Mouse (Mus musculus) kidney, embryonic 14.5 days (tissue): ENCODE measurements around the gene Zbtb48. TPM values are rescaled to one million over a fixed set of nuclear protein-coding genes. Genes with fewer than 3 reads are reported as not detected.

Experiments
- ATAC-seq: fragments of 200-750 bp; cut with Nextera tagmentation; 2 replicates; pipeline ENCODE4 v1.8.0; 2017; ENCODE audit warnings: moderate number of reproducible peaks, mild to moderate bottlenecking, moderate TSS enrichment, moderate library complexity; ENCODE audit not compliant: low FRiP score, low TSS enrichment
- H3K27ac ChIP-seq: fragments of 300-500 bp; sonication (generic); 2 replicates; pipeline ENCODE4 v1.5.1; 2014; ENCODE audit warnings: low read depth, mild to moderate bottlenecking, low read length, moderate library complexity, mixed read lengths
- H3K27me3 ChIP-seq: fragments of 300-500 bp; sonication (generic); 2 replicates; pipeline ENCODE4 v1.6.1; 2014; ENCODE audit warnings: mild to moderate bottlenecking, low read length; ENCODE audit not compliant: control insufficient read depth, insufficient read depth
- H3K36me3 ChIP-seq: fragments of 300-500 bp; sonication (generic); 2 replicates; pipeline ENCODE4 v1.6.1; 2014; ENCODE audit warnings: low read length, mixed read lengths; ENCODE audit not compliant: control insufficient read depth, insufficient read depth
- H3K4me1 ChIP-seq: fragments of 300-500 bp; sonication (generic); 2 replicates; pipeline ENCODE4 v1.6.1; 2014; ENCODE audit warnings: low read length, mixed read lengths; ENCODE audit not compliant: control insufficient read depth, insufficient read depth
- H3K4me2 ChIP-seq: fragments of 300-500 bp; sonication (generic); replicated peaks from 2 replicates; pipeline ENCODE4 v1.6.1; 2014; ENCODE audit warnings: low read depth, mild to moderate bottlenecking, low read length
- H3K4me3 ChIP-seq: fragments of 300-500 bp; sonication (generic); 2 replicates; pipeline ENCODE4 v1.5.1; 2014; ENCODE audit warnings: mild to moderate bottlenecking, low read length
- H3K9ac ChIP-seq: fragments of 300-500 bp; sonication (generic); 2 replicates; pipeline ENCODE4 v1.6.1; 2014; ENCODE audit warnings: low read depth, mild to moderate bottlenecking, low read length, moderate library complexity
- H3K9me3 ChIP-seq: fragments of 300-500 bp; sonication (generic); 2 replicates; pipeline ENCODE4 v1.6.1; 2016; ENCODE audit warnings: low read length; ENCODE audit not compliant: control insufficient read depth
- WGBS: fragments of 180-500 bp; shearing (Covaris S2); extraction: QIAGEN DNeasy Blood & Tissue Kit; methylation state at CpG from one replicate; pipeline ENCODE4 v1.1.7; 2014; 5-methylcytosine and 5-hydroxymethylcytosine counted together
- polyA plus RNA-seq: library from polyadenylated mRNA; unstranded; fragments of >200 nt; fragmentation: Nextera tagmentation; extraction: Ambion mirVana; gene quantifications from 2 replicates; pipeline ENCODE4 v1.2.1, GENCODE M21; 2014

Zbtb48 gene
- polyA plus RNA-seq, 1 experiment from 2014 or later: 19.0 TPM

DNA sequence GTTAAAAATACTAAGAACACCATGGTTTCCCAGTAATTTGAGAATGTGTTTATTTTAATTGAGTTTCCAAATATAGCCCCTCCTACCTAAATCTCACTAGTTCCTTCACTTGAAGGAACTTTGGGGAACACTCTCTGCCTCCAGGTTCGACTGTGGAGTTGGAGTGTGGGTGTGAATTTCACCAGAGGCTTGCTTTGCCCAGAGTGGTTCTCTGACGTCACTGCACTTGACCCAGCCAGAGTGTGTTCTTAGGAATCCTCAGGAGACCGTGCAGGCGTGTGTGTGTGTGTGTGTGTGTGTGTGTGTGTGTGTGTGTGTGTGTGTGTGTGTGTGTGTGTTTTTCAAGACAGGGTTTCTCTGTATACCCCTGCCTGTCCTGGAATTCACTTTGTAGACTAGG, 26.6 kb downstream of the Zbtb48 start:
- no peaks in the 10 kb centered on the region for H3K27me3 ChIP-seq
- ATAC-seq: no peak
- no peaks in the 10 kb centered on the region for H3K36me3 ChIP-seq
- no peak overlapping the region for H3K27ac ChIP-seq
- H3K4me2 ChIP-seq: no peak overlapping the region
- H3K9ac ChIP-seq: no peak overlapping the region
- 17% methylated on average over 4 of the region's 4 CpGs for WGBS
- no peak overlapping the region for H3K4me3 ChIP-seq
- peaks cover 11% of the 10 kb centered on the region; the same call in 1 of the 2 replicates for H3K4me1 ChIP-seq
- no peaks in the 10 kb centered on the region for H3K9me3 ChIP-seq

GRCm38 (mm10) chr4:151999481-151999880, 28.0 kb downstream of the Zbtb48 start:
- Histone ChIP-seq H3K27ac (no peak overlapping the region), H3K4me1 (peaks cover 11% of the 10 kb centered on the region; the same call in 1 of the 2 replicates), H3K27me3 (no peaks in the 10 kb centered on the region), H3K4me2 (no peak overlapping the region), H3K9me3 (no peaks in the 10 kb centered on the region), H3K36me3 (no peaks in the 10 kb centered on the region), H3K4me3 (no peak overlapping the region), H3K9ac (no peak overlapping the region)
- no peak for ATAC-seq
- WGBS: 55% methylated on average over 3 of the region's 3 CpGs

DNA sequence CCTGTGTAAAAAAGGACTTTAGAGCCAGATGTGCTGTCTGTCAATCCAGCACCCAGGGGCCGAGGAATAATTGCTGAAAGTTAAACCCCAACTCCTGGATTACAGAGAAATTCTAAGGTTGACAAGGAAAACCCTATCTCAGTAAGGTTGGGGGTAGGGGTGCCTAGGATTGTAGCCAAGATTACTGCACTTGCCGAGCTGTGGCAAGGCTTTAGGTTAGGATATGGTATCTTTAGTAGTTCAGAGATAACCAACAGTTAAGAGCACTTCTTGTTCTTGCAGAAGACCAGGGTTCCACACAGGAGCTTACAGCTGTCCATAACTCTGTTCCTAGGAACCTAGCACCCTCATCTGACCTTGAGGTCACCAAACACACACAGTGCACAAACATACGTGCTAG, 29.8 kb downstream of the Zbtb48 start:
- no peak overlapping the region for H3K27ac ChIP-seq
- peak overlapping the region; percentile 96; the same call in 1 of the 2 replicates for H3K9ac ChIP-seq
- peaks cover 21% of the 10 kb centered on the region for H3K4me1 ChIP-seq
- H3K36me3 ChIP-seq: peaks cover 6% of the 10 kb centered on the region; the same call in 1 of the 2 replicates
- H3K4me2 ChIP-seq: peak overlapping the region; percentile 70; the same call in 1 of the 2 replicates
- no peaks in the 10 kb centered on the region for H3K27me3 ChIP-seq
- WGBS: 68% methylated on average over 3 of the region's 3 CpGs
- H3K4me3 ChIP-seq: peak overlapping the region; percentile 99; the same call in 1 of the 2 replicates
- no peak for ATAC-seq
- no peaks in the 10 kb centered on the region for H3K9me3 ChIP-seq

DNA sequence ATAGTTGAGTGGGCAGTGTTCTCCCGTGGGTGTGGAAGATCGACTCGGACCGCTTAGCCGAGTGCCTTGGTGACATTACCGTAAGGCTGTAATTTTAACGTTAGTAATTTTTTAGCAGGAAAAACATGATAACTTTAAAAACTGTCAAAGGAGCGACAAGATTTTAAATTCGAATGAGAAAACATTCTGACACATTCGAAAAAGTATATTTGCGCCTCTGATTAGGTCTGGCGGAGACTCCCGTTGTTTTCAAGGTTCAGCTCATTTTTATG, 30.6 kb downstream of the Zbtb48 start:
- peaks cover 14% of the 10 kb centered on the region for H3K36me3 ChIP-seq
- H3K4me2 ChIP-seq: peak overlapping the region; percentile 70
- H3K27ac ChIP-seq: peak overlapping the region; percentile 82
- peaks cover 21% of the 10 kb centered on the region for H3K4me1 ChIP-seq
- peak overlapping the region; percentile 99 for H3K4me3 ChIP-seq
- H3K9me3 ChIP-seq: no peaks in the 10 kb centered on the region
- 3% methylated on average over 13 of the region's 13 CpGs for WGBS
- H3K27me3 ChIP-seq: no peaks in the 10 kb centered on the region
- ATAC-seq: no peak
- peak overlapping the region; percentile 96 for H3K9ac ChIP-seq

GRCm38 (mm10) chr4:151996173-151996950, 31.1 kb downstream of the Zbtb48 start, which contains the start of gene Phf13:
Gene Phf13, minus strand, starts transcription at chr4:151996258.
- peak within 1 kb of the TSS; percentile 96 for H3K9ac ChIP-seq
- WGBS: under 1% methylated on average over 92 of the region's 94 CpGs

DNA sequence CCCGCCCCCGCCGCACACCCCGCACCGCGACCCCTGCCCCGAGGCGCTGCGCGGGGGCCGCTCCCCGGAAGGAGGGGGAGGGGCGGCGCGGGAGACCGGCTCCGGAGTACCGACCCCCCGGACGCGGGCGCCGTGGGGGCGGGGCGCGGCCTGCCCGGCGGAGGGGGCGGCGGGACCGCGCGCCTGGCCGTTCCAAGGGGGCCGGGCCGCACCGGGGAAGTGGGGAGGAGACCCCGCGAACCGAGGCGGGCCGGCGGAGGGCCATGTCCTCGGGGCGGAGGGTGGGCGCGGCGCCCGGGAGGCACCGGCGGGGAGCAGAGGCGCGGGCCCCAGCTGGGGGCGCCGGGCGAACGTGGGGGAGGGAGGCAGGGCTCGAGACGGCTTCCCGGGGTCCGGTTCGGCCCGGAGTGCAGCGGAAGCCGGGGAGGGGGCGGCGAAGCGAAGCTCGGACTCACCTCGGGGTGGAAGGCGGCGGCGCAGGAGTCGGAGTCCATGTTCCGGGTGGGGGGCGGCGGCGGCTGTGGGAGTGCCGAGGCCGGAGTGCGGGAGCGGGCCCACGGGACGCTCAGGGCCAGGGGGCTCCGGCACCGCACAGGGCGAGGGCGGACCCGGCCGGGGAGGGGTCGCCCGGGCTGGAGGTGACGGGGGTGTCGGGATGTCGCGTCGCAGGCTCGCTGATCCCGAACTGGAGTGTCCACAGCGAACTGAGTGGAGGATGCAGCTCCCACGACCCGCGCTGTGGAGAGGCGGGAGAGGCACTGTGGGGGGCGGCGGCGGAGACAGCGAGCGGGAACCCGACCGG, 31.9 kb downstream of the Zbtb48 start:
- Histone ChIP-seq H3K36me3 (peaks cover 27% of the 10 kb centered on the region), H3K27me3 (no peaks in the 10 kb centered on the region), H3K4me1 (peaks cover 18% of the 10 kb centered on the region), H3K27ac (peak overlapping the region; percentile 93), H3K4me2 (peak overlapping the region; percentile 87), H3K9me3 (no peaks in the 10 kb centered on the region), H3K4me3 (peak overlapping the region; percentile 99), H3K9ac (peak overlapping the region; percentile 96)
- peak; percentile 56; the same call in 1 of the 2 replicates for ATAC-seq
- under 1% methylated on average over 85 of the region's 111 CpGs for WGBS

More at GRCm38 (mm10) chr4:151996173-151996950, 31.1 kb downstream of the Zbtb48 start, which contains the start of gene Phf13:
- H3K36me3 ChIP-seq: peaks cover 19% of the 10 kb centered on the region
- H3K4me1 ChIP-seq: peaks cover 21% of the 10 kb centered on the region
- peak within 1 kb of the TSS; percentile 99 for H3K4me3 ChIP-seq
- H3K9me3 ChIP-seq: no peaks in the 10 kb centered on the region
- peak within 1 kb of the TSS; percentile 87 for H3K4me2 ChIP-seq
- H3K27me3 ChIP-seq: no peaks in the 10 kb centered on the region
- peak; percentile 96 for ATAC-seq
- H3K27ac ChIP-seq: peak within 1 kb of the TSS; percentile 93

DNA sequence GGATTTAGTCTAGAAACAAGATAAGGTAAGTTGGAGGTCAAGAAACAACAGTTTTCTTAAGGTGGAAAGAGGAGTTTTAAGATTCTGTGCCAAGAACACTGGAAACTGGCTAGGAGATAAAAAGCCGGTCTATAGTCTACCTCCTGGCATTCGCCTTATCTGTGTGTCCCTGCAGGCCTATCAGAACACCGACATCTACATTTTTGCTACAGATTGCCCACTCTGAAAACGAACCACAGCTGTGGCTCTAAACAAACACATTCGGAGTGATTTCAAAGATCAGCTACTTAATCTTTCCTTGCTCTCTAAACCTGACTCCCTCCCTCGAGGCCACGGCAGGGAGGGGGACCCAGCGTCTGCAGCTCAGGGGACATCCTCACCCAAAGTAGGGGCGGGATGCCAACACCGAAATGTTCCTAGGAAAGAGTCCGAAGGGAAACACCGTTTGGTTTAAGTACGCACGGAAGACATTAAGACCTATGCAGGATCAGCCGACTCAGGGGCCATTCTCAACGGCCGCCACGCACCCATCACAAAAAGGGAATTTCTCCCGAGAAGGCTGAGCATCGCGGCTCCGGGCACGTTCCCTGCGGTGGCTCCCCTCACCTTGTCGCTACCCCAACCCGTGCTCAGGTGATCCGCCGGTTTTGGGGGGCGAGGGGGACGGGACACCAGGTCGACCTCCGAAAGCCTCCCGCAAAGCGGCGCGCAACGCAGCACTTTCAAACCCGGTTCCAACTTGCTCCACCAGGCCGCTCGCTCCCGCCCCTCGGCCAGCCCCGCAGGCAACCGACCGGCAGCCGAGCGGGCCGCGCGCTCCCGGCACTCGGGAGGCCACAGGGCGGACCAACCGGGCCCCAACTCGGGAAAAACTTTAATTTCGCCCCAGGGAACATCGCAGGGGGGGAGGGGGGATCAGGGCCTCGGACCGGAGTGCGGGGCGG, 33.0 kb downstream of the Zbtb48 start:
- Histone ChIP-seq H3K9me3 (no peaks in the 10 kb centered on the region), H3K36me3 (peaks cover 36% of the 10 kb centered on the region), H3K4me2 (peak overlapping the region; percentile 87), H3K4me3 (peak overlapping the region; percentile 99), H3K27me3 (no peaks in the 10 kb centered on the region), H3K9ac (peak overlapping the region; percentile 96), H3K4me1 (peaks cover 18% of the 10 kb centered on the region), H3K27ac (peak overlapping the region; percentile 93)
- no peak for ATAC-seq
- 2% methylated on average over 54 of the region's 61 CpGs for WGBS

GRCm38 (mm10) chr4:151993035-151993434, 34.4 kb downstream of the Zbtb48 start:
- Histone ChIP-seq H3K9ac (0 out of 2 replicates have a peak overlapping the region, but pooled peaks have one; percentile 31), H3K4me2 (peak overlapping the region; percentile 87; the same call in 1 of the 2 replicates)
- ATAC-seq: no peak

More at GRCm38 (mm10) chr4:151993035-151993434, 34.4 kb downstream of the Zbtb48 start:
- no peaks in the 10 kb centered on the region for H3K27me3 ChIP-seq
- peaks cover 26% of the 10 kb centered on the region for H3K4me1 ChIP-seq
- H3K9me3 ChIP-seq: no peaks in the 10 kb centered on the region
- H3K36me3 ChIP-seq: peaks cover 40% of the 10 kb centered on the region
- WGBS: 90% methylated on average over 6 of the region's 6 CpGs
- H3K27ac ChIP-seq: no peak overlapping the region
- H3K4me3 ChIP-seq: peak overlapping the region; percentile 99; the same call in 1 of the 2 replicates
